Mouse (Mus musculus): Measurements from ENCODE around the gene Rpusd1.
"Not testable (repeated sequence)": the region's sequence is repeated elsewhere in the genome, so short reads cannot be mapped to it uniquely, and the experiment has no call there.

Gene Rpusd1

GRCm38 (mm10) chr17:25738861-25739260 lies 11.4 kb downstream of the Rpusd1 start:
- no peak for DNase-seq (ENCODE audit: low spot score)

- not testable (repeated sequence) for DNase-seq (ENCODE audit: low spot score)
These were observed 14.0 kb downstream of the Rpusd1 start for GRCm38 (mm10) chr17:25741471-25741870.

GRCm38 (mm10) chr17:25743831-25744230 lies 16.4 kb downstream of the Rpusd1 start:
- DNase-seq (ENCODE audit: low spot score), result no peak

DNA sequence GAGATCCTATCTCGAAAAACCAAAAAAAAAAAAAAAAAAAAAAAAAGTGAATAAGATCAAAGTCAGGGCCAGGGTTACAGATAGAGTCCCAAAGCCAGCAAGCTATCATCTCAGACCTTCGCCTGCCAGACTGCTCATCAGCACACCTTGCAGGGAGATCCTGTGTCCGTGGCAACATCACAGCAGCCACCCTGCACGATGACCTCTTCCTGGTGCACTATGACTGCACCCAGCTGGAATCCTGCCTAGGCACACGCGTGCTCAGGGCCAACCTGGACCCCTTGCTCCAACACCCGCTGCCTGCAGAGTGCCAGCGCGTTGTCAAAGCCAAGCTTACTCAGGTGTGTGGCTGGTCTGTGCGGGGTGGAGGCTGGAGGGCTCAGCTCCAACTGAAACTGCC lies 16.8 kb downstream of the Rpusd1 start:
- no peak for DNase-seq (ENCODE audit: low spot score)

DNA sequence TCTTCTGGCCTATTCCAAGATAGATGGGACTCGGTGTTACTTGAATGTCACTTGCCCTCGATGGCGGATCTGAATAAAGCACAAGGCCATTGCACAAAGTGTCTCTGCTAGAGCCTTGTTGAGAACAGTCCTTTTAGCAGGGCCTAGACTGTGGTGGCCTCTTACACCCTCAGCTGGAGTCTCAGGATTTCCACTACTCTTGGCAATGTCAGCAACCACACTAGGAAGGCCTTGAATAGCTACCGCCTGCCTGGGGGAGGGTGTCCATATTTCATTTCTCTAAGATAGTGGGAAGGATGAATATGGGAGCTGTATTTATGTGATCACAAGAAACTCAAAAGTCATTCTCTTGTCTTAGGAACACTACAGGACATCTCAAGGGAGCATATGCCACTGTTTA lies 20.8 kb downstream of the Rpusd1 start:
- DNase-seq (ENCODE audit: low spot score), result no peak

GRCm38 (mm10) chr17:25749314-25749713 lies 21.8 kb downstream of the Rpusd1 start:
- no peak for DNase-seq (ENCODE audit: low spot score)

DNA sequence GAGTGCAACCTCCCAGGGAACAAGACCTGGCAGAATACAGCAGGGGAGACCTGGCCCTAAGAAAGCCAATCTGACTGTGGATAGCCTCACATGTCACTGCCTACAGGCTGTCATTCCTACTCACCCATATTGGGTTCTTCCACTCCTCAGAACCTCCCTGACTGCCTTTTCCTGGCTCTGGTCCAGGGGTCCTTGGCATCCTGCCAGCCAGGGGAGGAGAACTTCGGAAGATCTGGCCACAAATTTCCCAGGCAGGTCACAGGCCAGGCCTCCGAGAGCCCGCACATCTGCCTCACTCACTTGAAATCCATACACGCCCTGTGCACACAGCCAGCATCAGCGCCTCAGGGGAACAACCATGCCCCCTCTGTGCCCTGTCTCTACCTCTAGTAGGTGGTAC lies 24.0 kb downstream of the Rpusd1 start:
- DNase-seq (ENCODE audit: low spot score), result no peak

DNA sequence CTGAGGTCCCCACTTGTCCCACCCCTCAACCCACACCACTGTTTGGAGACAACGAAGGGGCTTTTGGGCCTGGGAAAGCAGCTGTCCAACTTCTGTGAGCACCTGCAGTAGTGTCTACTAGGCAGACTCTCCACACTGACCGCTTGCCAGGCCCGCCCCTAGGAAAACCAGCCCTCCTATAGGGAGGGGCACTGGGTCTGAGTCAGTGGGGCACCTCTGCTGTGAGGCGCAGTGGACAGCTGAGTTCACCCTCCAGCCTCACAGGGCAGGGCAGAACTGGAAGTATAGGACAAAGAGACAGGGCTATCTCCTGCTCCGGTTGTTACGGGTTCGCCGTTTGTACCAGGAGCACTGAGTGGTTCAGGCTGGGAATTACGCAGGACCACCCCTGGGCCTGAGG lies 26.8 kb downstream of the Rpusd1 start, which contains the start of gene Msln:
TSS of gene Msln (minus strand) at position 138 of the 400 bp plus-strand sequence.
- DNase-seq (ENCODE audit: low spot score), result no peak

DNA sequence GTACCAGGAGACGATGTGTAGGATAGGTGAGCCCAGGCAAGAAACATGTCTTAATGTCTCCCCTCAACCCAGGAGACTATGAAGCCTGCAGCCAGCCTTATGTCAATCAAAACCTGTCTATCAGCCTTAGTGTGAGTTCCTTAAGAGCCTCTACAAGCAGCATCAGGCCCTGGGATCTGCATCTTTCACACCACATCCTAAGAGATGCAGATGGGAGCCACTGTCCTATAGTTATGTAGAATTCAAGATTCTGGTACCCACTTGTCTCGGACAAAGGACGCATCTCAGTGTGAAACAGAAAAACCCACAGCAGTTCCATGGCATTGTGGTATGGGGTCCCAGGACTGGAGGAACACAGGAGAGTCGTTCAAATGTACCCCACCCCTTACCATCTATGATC lies 27.6 kb downstream of the Rpusd1 start:
- DNase-seq (ENCODE audit: low spot score), result no peak

DNA sequence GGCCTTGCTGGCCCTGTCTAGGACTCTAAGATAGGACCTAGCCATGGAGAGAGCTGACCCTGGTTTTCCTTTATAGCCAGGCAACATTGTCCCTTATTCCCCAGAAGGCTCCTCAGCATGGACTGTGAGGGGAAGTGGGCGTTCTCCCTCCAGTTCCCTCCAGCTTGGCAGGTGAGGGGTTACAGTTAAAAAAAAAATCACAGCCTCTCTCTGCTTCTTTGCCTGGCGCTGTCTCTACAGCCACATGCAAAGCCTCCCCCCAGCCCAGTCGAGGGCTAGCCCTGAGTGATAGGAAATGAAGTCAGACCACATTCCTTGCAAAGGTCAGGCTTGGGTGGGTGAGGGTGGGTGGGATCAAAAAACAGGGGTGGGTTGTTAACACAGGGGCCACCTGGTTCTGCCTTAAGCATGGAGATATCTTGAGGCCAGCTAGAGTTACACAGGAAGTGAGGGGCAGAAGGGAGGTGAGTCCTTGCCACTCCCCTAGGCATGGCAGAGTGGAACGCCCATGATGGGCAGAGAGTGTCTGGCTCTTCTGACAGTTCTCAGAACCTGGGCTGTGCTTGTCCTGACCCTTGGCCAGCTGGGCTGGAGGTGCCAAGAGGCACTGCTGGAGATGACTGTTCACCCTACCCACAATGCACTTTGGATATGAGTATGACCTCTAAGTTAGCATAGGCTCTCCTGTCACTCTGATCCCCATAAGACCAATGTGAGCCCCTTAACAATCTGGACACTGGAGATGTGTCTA lies 28.3 kb downstream of the Rpusd1 start:
- no peak for DNase-seq (ENCODE audit: low spot score)

- no peak for DNase-seq (ENCODE audit: low spot score)
These were observed 29.1 kb downstream of the Rpusd1 start for GRCm38 (mm10) chr17:25756378-25757242.

- no peak for DNase-seq (ENCODE audit: low spot score)
These were observed 30.2 kb downstream of the Rpusd1 start for GRCm38 (mm10) chr17:25757691-25758090.

DNA sequence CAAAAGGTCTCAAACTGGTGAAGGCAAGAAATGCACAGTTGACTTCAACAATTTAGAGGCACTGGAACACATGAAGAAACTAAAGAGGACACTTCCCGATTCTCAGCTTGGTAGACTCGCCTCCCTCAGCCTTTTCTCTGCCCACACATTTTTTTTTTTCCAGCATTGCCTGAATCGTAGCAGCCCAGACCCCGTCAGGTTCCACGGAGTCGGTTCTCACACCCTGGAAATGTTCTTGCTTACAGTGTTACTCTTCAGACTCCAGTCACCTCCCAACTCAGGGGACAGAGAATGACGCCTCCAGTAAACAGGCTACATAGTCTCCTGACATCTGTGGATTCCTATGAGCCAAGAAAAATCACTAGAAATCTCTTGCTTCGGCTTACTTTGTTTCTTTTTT lies 32.7 kb downstream of the Rpusd1 start:
- peak; percentile 40 for DNase-seq (ENCODE audit: low spot score)

GRCm38 (mm10) chr17:25761561-25761970 lies 34.1 kb downstream of the Rpusd1 start:
- DNase-seq (ENCODE audit: low spot score), result no peak

DNA sequence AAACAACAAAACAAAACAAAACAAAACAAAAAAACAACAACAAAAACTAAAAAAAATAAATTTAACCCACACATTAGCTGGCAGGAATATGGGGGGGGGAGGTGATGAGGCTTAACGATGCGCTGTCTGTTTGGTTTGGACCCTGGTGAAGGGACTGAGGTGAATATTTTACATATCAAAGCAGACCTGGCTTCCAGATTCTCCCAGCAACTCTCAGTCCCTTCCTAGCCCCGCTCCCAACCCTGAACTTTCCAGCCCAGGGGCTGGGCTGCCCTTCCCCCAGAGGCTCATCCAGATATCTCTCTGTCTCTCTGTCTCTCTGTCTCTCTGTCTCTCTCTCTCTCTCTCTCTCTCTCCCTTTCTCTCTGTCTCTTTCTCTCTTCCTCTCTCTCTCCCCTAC lies 35.1 kb downstream of the Rpusd1 start:
- DNase-seq (ENCODE audit: low spot score), result no peak

DNA sequence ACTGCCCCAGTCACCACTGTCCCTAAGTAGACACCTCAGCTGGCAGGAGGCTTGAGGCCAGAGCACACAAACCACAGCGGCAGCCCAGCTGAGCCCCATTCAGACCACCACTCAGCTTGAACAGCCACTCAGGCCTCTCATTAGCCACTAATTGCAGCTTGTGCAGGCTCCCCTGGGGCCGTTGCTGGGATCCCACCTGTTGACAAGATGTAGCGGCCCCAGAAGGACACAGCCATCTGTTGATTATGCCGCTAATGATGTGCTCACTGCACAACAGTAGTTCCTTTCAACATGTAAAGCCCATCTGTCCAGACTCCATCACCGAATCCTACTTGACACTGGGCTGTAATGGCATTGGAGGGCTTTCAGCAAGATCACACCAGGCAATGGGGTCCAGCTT lies 38.4 kb downstream of the Rpusd1 start:
- no peak for DNase-seq (ENCODE audit: low spot score)

GRCm38 (mm10) chr17:25769331-25769730 lies 41.9 kb downstream of the Rpusd1 start:
- DNase-seq (ENCODE audit: low spot score), result no peak

DNA sequence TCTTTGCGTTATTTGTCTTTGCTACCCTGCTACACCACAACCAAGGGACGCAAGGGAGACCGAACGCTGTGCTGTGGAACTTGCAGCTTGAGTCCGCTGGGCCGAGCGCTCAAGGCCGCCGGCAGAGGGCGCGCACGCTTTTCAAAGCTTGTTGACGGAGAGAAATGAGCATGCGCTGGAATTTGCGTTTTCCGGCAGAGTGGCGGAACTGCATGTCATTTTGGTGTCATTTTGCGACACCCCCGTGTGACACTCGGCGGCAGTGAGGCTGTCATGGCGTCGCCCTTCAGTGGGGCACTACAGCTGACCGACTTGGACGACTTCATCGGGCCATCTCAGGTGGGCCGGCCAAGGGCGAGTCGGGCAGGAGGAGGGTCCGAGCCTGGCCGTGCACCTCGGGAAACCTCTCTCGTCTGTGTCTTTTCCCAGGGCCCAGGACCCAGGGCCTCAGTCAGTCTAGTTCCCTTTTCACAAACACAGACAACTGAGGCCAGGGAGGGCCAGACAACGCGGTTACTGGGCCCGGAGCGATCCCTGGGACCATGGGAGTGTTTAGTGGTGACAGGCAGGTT lies 46.2 kb downstream of the Rpusd1 start, which contains the start of gene Narfl:
TSS of gene Narfl (plus strand) at position 228 of the 572 bp plus-strand sequence.
- DNase-seq (ENCODE audit: low spot score), result peak; percentile 94

GRCm38 (mm10) chr17:25775318-25776062 lies 48.0 kb downstream of the Rpusd1 start:
- no peak for DNase-seq (ENCODE audit: low spot score)

DNA sequence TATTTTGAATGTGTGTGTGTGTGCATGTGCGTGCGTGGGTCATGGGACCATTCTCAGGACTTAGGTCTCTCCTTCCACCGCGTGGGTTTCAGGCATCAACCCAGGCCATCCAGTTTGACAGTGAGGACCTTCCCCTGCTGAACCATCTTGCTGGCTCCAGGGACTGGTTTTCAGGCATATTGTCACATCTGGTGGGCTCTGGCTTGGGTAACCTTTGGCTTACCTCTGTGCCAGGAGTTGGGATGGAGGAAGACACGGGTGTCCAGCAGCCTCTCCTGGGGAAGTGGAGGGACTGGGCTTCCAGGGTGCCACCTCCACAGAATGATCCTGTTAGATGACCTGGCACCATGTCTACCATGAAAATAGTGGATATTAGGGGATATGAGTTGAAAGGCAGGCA lies 50.5 kb downstream of the Rpusd1 start:
- DNase-seq (ENCODE audit: low spot score), result no peak

All from testis, postnatal 14 days (tissue).